ENCODE assay signal across 19 mouse cellular contexts in the genomic region with DNA sequence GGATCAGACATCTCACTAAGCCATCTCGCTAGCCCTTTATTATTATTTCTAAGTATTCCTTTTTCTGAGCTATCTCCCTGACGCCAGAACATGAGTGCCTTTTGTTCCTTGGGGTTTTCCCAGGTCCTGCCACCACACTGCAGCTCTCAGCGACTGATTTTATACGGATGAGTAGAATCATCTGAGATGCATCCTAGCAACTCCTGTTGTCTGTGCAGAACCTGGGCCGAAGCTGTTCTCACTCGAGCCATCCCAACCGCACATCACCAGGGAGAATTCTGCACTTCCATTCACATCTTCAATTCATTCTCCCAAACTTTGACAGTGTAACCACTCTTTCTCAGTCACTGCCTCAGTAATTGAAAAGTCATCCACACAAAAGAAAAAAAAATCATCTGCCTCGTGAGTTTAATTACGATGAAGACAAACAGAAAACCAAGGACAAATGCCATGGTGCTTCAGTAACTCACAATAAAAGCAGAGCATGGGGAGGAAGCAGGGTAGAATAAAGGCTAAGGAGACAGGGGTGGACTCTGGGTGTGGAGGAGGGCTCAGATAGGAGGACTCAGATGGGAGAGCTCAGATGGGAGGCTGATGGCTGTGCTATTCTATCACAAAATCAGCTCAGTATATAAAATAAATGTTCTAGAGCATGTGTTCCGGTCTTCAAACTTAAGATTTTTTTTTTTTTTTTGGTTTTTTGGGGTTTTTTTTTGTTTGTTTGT.
A peak's percentile ranks its signal among the peaks of the same experiment; 100 is the strongest.
DNase-seq lines count a peak whose midpoint lies in the region; ATAC-seq and TF ChIP-seq lines count a peak whose summit lies in the region.
"Had no signal": no experiment of that assay in that cellular context is flagged by ENCODE, and none has a peak within 500 bp of the region (broad histone marks: within the 10 kb centered on the region; RNA-seq: fewer than 3 reads in every experiment).

No protein-coding gene starts in this region.

- H3K36me3 ChIP-seq in hindbrain, embryonic 14.5 days (replicated peaks; ENCODE audit: control insufficient read depth, insufficient read depth), result no peaks in the 10 kb centered on the region
- no peaks in the 10 kb centered on the region for H3K36me3 ChIP-seq in midbrain, postnatal 0 days (ENCODE audit: insufficient read depth, low read length)
- H3K36me3 ChIP-seq: G1E; intestine, embryonic 15.5 days; limb, embryonic 15.5 days had no signal

- no peak for DNase-seq in cerebellum, adult 9-10 months
- peak; percentile 17 for DNase-seq in embryo, embryonic 10 days (ENCODE audit: low spot score)
- DNase-seq in hindbrain, embryonic 14.5 days (ENCODE audit: low spot score), result no peak
- DNase-seq in midbrain, postnatal 0 days (ENCODE audit: low spot score), result peak; percentile 54
- no peak for DNase-seq in adrenal gland, postnatal 14 days
- no peak for DNase-seq in adrenal gland, postnatal 25 days
- no peak for DNase-seq in kidney, postnatal 36 days
- DNase-seq: cerebellum, adult 11 months; forebrain, postnatal 0 days; heart, postnatal 14 days; kidney, postnatal 14 days; liver, postnatal 0 days; lung, postnatal 36 days; right cerebral cortex, postnatal 4 days had no signal

- peak; percentile 64; the same call in 1 of the 2 replicates for ATAC-seq in cerebellum, adult (ENCODE audit: insufficient number of reproducible peaks, low FRiP score, low TSS enrichment)
- peak; percentile 72; the same call in 1 of the 2 replicates for ATAC-seq in hindbrain, embryonic 14.5 days (ENCODE audit: low FRiP score)
- peak; percentile 44; the same call in 1 of the 2 replicates for ATAC-seq in midbrain, postnatal 0 days (ENCODE audit: low FRiP score)
- ATAC-seq: CD4-positive, CD25-positive, alpha-beta regulatory T cell, adult 4 months; forebrain, postnatal 0 days; intestine, embryonic 15.5 days; liver, postnatal 0 days had no signal

- no peak overlapping the region for H3K9ac ChIP-seq in hindbrain, embryonic 14.5 days
- no peak overlapping the region for H3K9ac ChIP-seq in midbrain, postnatal 0 days (replicated peaks; ENCODE audit: low read length, poor library complexity, severe bottlenecking)
- H3K9ac ChIP-seq: forebrain, postnatal 0 days; intestine, embryonic 15.5 days; limb, embryonic 15.5 days; liver, postnatal 0 days had no signal

- no peak for TF ChIP-seq CTCF in midbrain, postnatal 0 days (IDR thresholded peaks at IDR 0.05)

- no peak overlapping the region for H3K4me2 ChIP-seq in hindbrain, embryonic 14.5 days (replicated peaks)
- no peak overlapping the region for H3K4me2 ChIP-seq in midbrain, postnatal 0 days (ENCODE audit: low read depth, low read length, poor library complexity, severe bottlenecking)
- H3K4me2 ChIP-seq: intestine, embryonic 15.5 days; limb, embryonic 15.5 days had no signal

- WGBS in hindbrain, embryonic 14.5 days, result 17% methylated on average over 10 of the region's 10 CpGs
- 33% methylated on average over 10 of the region's 10 CpGs for WGBS in midbrain, postnatal 0 days

- no peak overlapping the region for H3K4me3 ChIP-seq in hindbrain, embryonic 14.5 days (replicated peaks; ENCODE audit: low read length)
- no peak overlapping the region for H3K4me3 ChIP-seq in midbrain, postnatal 0 days (ENCODE audit: low read depth, low read length)
- H3K4me3 ChIP-seq: intestine, embryonic 15.5 days; limb, embryonic 15.5 days had no signal

- no peak overlapping the region for H3K27ac ChIP-seq in hindbrain, embryonic 14.5 days
- H3K27ac ChIP-seq in midbrain, postnatal 0 days (ENCODE audit: low read depth, low read length), result no peak overlapping the region
- H3K27ac ChIP-seq: intestine, embryonic 15.5 days; limb, embryonic 15.5 days had no signal

- no peaks in the 10 kb centered on the region for H3K27me3 ChIP-seq in hindbrain, embryonic 14.5 days (ENCODE audit: control insufficient read depth, insufficient read depth, low read length)
- H3K27me3 ChIP-seq in midbrain, postnatal 0 days (ENCODE audit: insufficient read depth, low read length), result no peaks in the 10 kb centered on the region
- H3K27me3 ChIP-seq: intestine, embryonic 15.5 days; limb, embryonic 15.5 days had no signal

- H3K4me1 ChIP-seq in hindbrain, embryonic 14.5 days (replicated peaks; ENCODE audit: control insufficient read depth, insufficient read depth, low read length), result peaks cover 4% of the 10 kb centered on the region; the same call in 1 of the 2 replicates
- H3K4me1 ChIP-seq in midbrain, postnatal 0 days (ENCODE audit: insufficient read depth, low read length), result no peaks in the 10 kb centered on the region
- H3K4me1 ChIP-seq: intestine, embryonic 15.5 days; limb, embryonic 15.5 days had no signal

- H3K9me3 ChIP-seq in hindbrain, embryonic 14.5 days (ENCODE audit: control insufficient read depth, low read length), result no peaks in the 10 kb centered on the region
- H3K9me3 ChIP-seq in midbrain, postnatal 0 days (ENCODE audit: low read length), result no peaks in the 10 kb centered on the region
- H3K9me3 ChIP-seq: G1E; intestine, embryonic 15.5 days; limb, embryonic 15.5 days had no signal

Comparison
In these comparisons a context has a peak if more than half of its experiments do, and no peak if none do; other contexts are left out.
1. DNase-seq: peak in embryo, embryonic 10 days (single experiment) and midbrain, postnatal 0 days (single experiment); none in cerebellum, adult 9-10 months (single experiment), hindbrain, embryonic 14.5 days (single experiment), adrenal gland, postnatal 14 days (single experiment), adrenal gland, postnatal 25 days (single experiment) and kidney, postnatal 36 days (0 of 2).
2. Peak in every context shown above with its lines, with median percentiles within 50 percentile points of each other: ATAC-seq.